Mouse (Mus musculus): ENCODE measurements around the gene Rptor.

The Rptor gene

GRCm38 (mm10) chr11:119680735-119681134 lies 78.0 kb downstream of the Rptor start:
- DNase-seq (ENCODE audit: low read depth, low spot score) = no peak
- H3K36me3 ChIP-seq (ENCODE audit: control insufficient read depth, insufficient read depth, low read length, poor library complexity, severe bottlenecking) = no peaks in the 10 kb centered on the region
- no peaks in the 10 kb centered on the region for H3K27me3 ChIP-seq (ENCODE audit: control insufficient read depth, insufficient read depth, low read length, poor library complexity, severe bottlenecking)

- H3K27me3 ChIP-seq (ENCODE audit: control insufficient read depth, insufficient read depth, low read length, poor library complexity, severe bottlenecking) = no peaks in the 10 kb centered on the region
- DNase-seq (ENCODE audit: low read depth, low spot score) = no peak
- no peaks in the 10 kb centered on the region for H3K36me3 ChIP-seq (ENCODE audit: control insufficient read depth, insufficient read depth, low read length, poor library complexity, severe bottlenecking)
Observed at GRCm38 (mm10) chr11:119682285-119682684, 79.6 kb downstream of the Rptor start.

- no peaks in the 10 kb centered on the region for H3K27me3 ChIP-seq (ENCODE audit: control insufficient read depth, insufficient read depth, low read length, poor library complexity, severe bottlenecking)
- no peak for DNase-seq (ENCODE audit: low read depth, low spot score)
- H3K36me3 ChIP-seq (ENCODE audit: control insufficient read depth, insufficient read depth, low read length, poor library complexity, severe bottlenecking) = no peaks in the 10 kb centered on the region
Observed at GRCm38 (mm10) chr11:119683796-119684195, 81.1 kb downstream of the Rptor start.

GRCm38 (mm10) chr11:119685477-119685876 lies 82.8 kb downstream of the Rptor start:
- Histone ChIP-seq H3K36me3 (ENCODE audit: control insufficient read depth, insufficient read depth, low read length, poor library complexity, severe bottlenecking) (no peaks in the 10 kb centered on the region), H3K27me3 (ENCODE audit: control insufficient read depth, insufficient read depth, low read length, poor library complexity, severe bottlenecking) (no peaks in the 10 kb centered on the region)
- no peak for DNase-seq (ENCODE audit: low read depth, low spot score)

GRCm38 (mm10) chr11:119685910-119686659 lies 83.4 kb downstream of the Rptor start:
- Histone ChIP-seq H3K36me3 (ENCODE audit: control insufficient read depth, insufficient read depth, low read length, poor library complexity, severe bottlenecking) (no peaks in the 10 kb centered on the region), H3K27me3 (ENCODE audit: control insufficient read depth, insufficient read depth, low read length, poor library complexity, severe bottlenecking) (no peaks in the 10 kb centered on the region)
- no peak for DNase-seq (ENCODE audit: low read depth, low spot score)

- no peaks in the 10 kb centered on the region for H3K36me3 ChIP-seq (ENCODE audit: control insufficient read depth, insufficient read depth, low read length, poor library complexity, severe bottlenecking)
- DNase-seq (ENCODE audit: low read depth, low spot score) = no peak
- H3K27me3 ChIP-seq (ENCODE audit: control insufficient read depth, insufficient read depth, low read length, poor library complexity, severe bottlenecking) = no peaks in the 10 kb centered on the region
Observed at GRCm38 (mm10) chr11:119687316-119687715, 84.6 kb downstream of the Rptor start.

- DNase-seq (ENCODE audit: low read depth, low spot score) = no peak
- no peaks in the 10 kb centered on the region for H3K36me3 ChIP-seq (ENCODE audit: control insufficient read depth, insufficient read depth, low read length, poor library complexity, severe bottlenecking)
- no peaks in the 10 kb centered on the region for H3K27me3 ChIP-seq (ENCODE audit: control insufficient read depth, insufficient read depth, low read length, poor library complexity, severe bottlenecking)
Observed at GRCm38 (mm10) chr11:119687966-119688365, 85.3 kb downstream of the Rptor start.

- DNase-seq (ENCODE audit: low read depth, low spot score) = no peak
- H3K36me3 ChIP-seq (ENCODE audit: control insufficient read depth, insufficient read depth, low read length, poor library complexity, severe bottlenecking) = no peaks in the 10 kb centered on the region
Observed at GRCm38 (mm10) chr11:119689936-119690335, 87.2 kb downstream of the Rptor start.

GRCm38 (mm10) chr11:119692196-119692910 lies 89.6 kb downstream of the Rptor start:
- DNase-seq (ENCODE audit: low read depth, low spot score) = no peak
- no peaks in the 10 kb centered on the region for H3K36me3 ChIP-seq (ENCODE audit: control insufficient read depth, insufficient read depth, low read length, poor library complexity, severe bottlenecking)
- H3K27me3 ChIP-seq (ENCODE audit: control insufficient read depth, insufficient read depth, low read length, poor library complexity, severe bottlenecking) = no peaks in the 10 kb centered on the region

More at GRCm38 (mm10) chr11:119689936-119690335, 87.2 kb downstream of the Rptor start:
- no peaks in the 10 kb centered on the region for H3K27me3 ChIP-seq (ENCODE audit: control insufficient read depth, insufficient read depth, low read length, poor library complexity, severe bottlenecking)

- no peaks in the 10 kb centered on the region for H3K27me3 ChIP-seq (ENCODE audit: control insufficient read depth, insufficient read depth, low read length, poor library complexity, severe bottlenecking)
- H3K36me3 ChIP-seq (ENCODE audit: control insufficient read depth, insufficient read depth, low read length, poor library complexity, severe bottlenecking) = no peaks in the 10 kb centered on the region
- DNase-seq (ENCODE audit: low read depth, low spot score) = no peak
Observed at GRCm38 (mm10) chr11:119692911-119693261, 90.2 kb downstream of the Rptor start.

GRCm38 (mm10) chr11:119694146-119694860 lies 91.6 kb downstream of the Rptor start:
- no peak for DNase-seq (ENCODE audit: low read depth, low spot score)
- H3K27me3 ChIP-seq (ENCODE audit: control insufficient read depth, insufficient read depth, low read length, poor library complexity, severe bottlenecking) = no peaks in the 10 kb centered on the region
- no peaks in the 10 kb centered on the region for H3K36me3 ChIP-seq (ENCODE audit: control insufficient read depth, insufficient read depth, low read length, poor library complexity, severe bottlenecking)

GRCm38 (mm10) chr11:119696401-119696800 lies 93.7 kb downstream of the Rptor start:
- H3K27me3 ChIP-seq (ENCODE audit: control insufficient read depth, insufficient read depth, low read length, poor library complexity, severe bottlenecking) = no peaks in the 10 kb centered on the region
- no peaks in the 10 kb centered on the region for H3K36me3 ChIP-seq (ENCODE audit: control insufficient read depth, insufficient read depth, low read length, poor library complexity, severe bottlenecking)
- no peak for DNase-seq (ENCODE audit: low read depth, low spot score)

GRCm38 (mm10) chr11:119705381-119706066 lies 102.8 kb downstream of the Rptor start:
- H3K36me3 ChIP-seq (ENCODE audit: control insufficient read depth, insufficient read depth, low read length, poor library complexity, severe bottlenecking) = no peaks in the 10 kb centered on the region
- DNase-seq (ENCODE audit: low read depth, low spot score) = no peak
- H3K27me3 ChIP-seq (ENCODE audit: control insufficient read depth, insufficient read depth, low read length, poor library complexity, severe bottlenecking) = no peaks in the 10 kb centered on the region

GRCm38 (mm10) chr11:119707259-119707658 lies 104.6 kb downstream of the Rptor start:
- Histone ChIP-seq H3K27me3 (ENCODE audit: control insufficient read depth, insufficient read depth, low read length, poor library complexity, severe bottlenecking) (no peaks in the 10 kb centered on the region), H3K36me3 (ENCODE audit: control insufficient read depth, insufficient read depth, low read length, poor library complexity, severe bottlenecking) (no peaks in the 10 kb centered on the region)
- no peak for DNase-seq (ENCODE audit: low read depth, low spot score)

Measured in splenic B cell, adult 2 months (primary cell).